Mouse (Mus musculus) c-Kit-positive CD71-positive TER-119-positive erythroid progenitor cells, embryonic 14.5 days (primary cell): ENCODE results near the gene Prpf40b.

Experiments used
- DNase-seq: peaks from one replicate; pipeline ENCODE4 v3.0.0-alpha.2; 2013; ENCODE audit warnings: low spot score

The Prpf40b gene

GRCm38 (mm10) chr15:99294287-99294686 lies 600 bp upstream of the Prpf40b start:
- DNase-seq, result peak; percentile 15

- DNase-seq, result no peak
Observed at GRCm38 (mm10) chr15:99295484-99295981, 646 bp downstream of the Prpf40b start, which contains the start of gene Fam186b. TSS of gene Fam186b (minus strand) at chr15:99295888.

- no peak for DNase-seq
Observed at GRCm38 (mm10) chr15:99296213-99296612, 1.3 kb downstream of the Prpf40b start.

GRCm38 (mm10) chr15:99307476-99307875 lies 12.6 kb downstream of the Prpf40b start:
- no peak for DNase-seq

- no peak for DNase-seq
Observed at GRCm38 (mm10) chr15:99309549-99309948, 14.7 kb downstream of the Prpf40b start.

- no peak for DNase-seq
Observed at GRCm38 (mm10) chr15:99310617-99311016, 15.7 kb downstream of the Prpf40b start.

GRCm38 (mm10) chr15:99314891-99315290 lies 20.0 kb downstream of the Prpf40b start:
- no peak for DNase-seq

GRCm38 (mm10) chr15:99316314-99317266 lies 21.7 kb downstream of the Prpf40b start:
- peak; percentile 37 for DNase-seq

- no peak for DNase-seq
Observed at GRCm38 (mm10) chr15:99317267-99317651, 22.4 kb downstream of the Prpf40b start.

- DNase-seq, result no peak
Observed at GRCm38 (mm10) chr15:99318071-99318470, 23.2 kb downstream of the Prpf40b start.

- DNase-seq, result no peak
Observed at GRCm38 (mm10) chr15:99318861-99319410, 24.0 kb downstream of the Prpf40b start.

- DNase-seq, result no peak
Observed at GRCm38 (mm10) chr15:99319411-99319871, 24.6 kb downstream of the Prpf40b start.

GRCm38 (mm10) chr15:99320168-99320674 lies 25.3 kb downstream of the Prpf40b start:
- no peak for DNase-seq

GRCm38 (mm10) chr15:99320978-99321377 lies 26.1 kb downstream of the Prpf40b start:
- no peak for DNase-seq

GRCm38 (mm10) chr15:99324151-99324550 lies 29.3 kb downstream of the Prpf40b start:
- DNase-seq, result no peak

- DNase-seq, result no peak
Observed at GRCm38 (mm10) chr15:99325598-99325997, 30.7 kb downstream of the Prpf40b start.

- DNase-seq, result no peak
Observed at GRCm38 (mm10) chr15:99326407-99326806, 31.5 kb downstream of the Prpf40b start.

GRCm38 (mm10) chr15:99326959-99327358 lies 32.1 kb downstream of the Prpf40b start:
- DNase-seq, result peak; percentile 42

- no peak for DNase-seq
Observed at GRCm38 (mm10) chr15:99328011-99328410, 33.1 kb downstream of the Prpf40b start.

GRCm38 (mm10) chr15:99330324-99330723 lies 35.4 kb downstream of the Prpf40b start:
- no peak for DNase-seq

- no peak for DNase-seq
Observed at GRCm38 (mm10) chr15:99331341-99331740, 36.5 kb downstream of the Prpf40b start.

- DNase-seq, result no peak
Observed at GRCm38 (mm10) chr15:99332111-99332510, 37.2 kb downstream of the Prpf40b start.
